Mouse (Mus musculus): Measurements from ENCODE around the gene Tarbp2. TPM values are rescaled to one million over a fixed set of nuclear protein-coding genes. Genes with fewer than 3 reads are reported as not detected.
A peak's percentile ranks its signal among the peaks of the same experiment; 100 is the strongest.

Gene Tarbp2
- polyA plus RNA-seq, 1 experiment, result 54.9 TPM

- WGBS, result 88% methylated on average over 3 of the region's 3 CpGs
- peaks cover 9% of the 10 kb centered on the region for H3K36me3 ChIP-seq (ENCODE audit: control insufficient read depth, insufficient read depth, low read length)
Observed at GRCm38 (mm10) chr15:102532106-102532900, 14.3 kb downstream of the Tarbp2 start.

GRCm38 (mm10) chr15:102533926-102534325 lies 15.9 kb downstream of the Tarbp2 start:
- 88% methylated on average over 7 of the region's 7 CpGs for WGBS
- Histone ChIP-seq H3K4me3 (ENCODE audit: insufficient read depth, low read depth, low read length) (no peak overlapping the region), H3K36me3 (ENCODE audit: control insufficient read depth, insufficient read depth, low read length) (peaks cover 12% of the 10 kb centered on the region), H3K4me1 (ENCODE audit: control insufficient read depth, insufficient read depth, low read length) (no peaks in the 10 kb centered on the region), H3K27me3 (replicated peaks; ENCODE audit: control insufficient read depth, insufficient read depth, low read length) (no peaks in the 10 kb centered on the region), H3K27ac (ENCODE audit: insufficient read depth, low read depth, low read length) (no peak overlapping the region)
- no peak for TF ChIP-seq POLR2A (IDR thresholded peaks at IDR 0.05; ENCODE audit: low read depth, low read length)
- TF ChIP-seq CTCF (conservative IDR thresholded peaks at IDR 0.05; ENCODE audit: insufficient read depth, insufficient read length, low read depth, low read length), result no peak
- DNase-seq, result no peak

More at GRCm38 (mm10) chr15:102532106-102532900, 14.3 kb downstream of the Tarbp2 start:
- no peak for DNase-seq
- no peaks in the 10 kb centered on the region for H3K27me3 ChIP-seq (replicated peaks; ENCODE audit: control insufficient read depth, insufficient read depth, low read length)
- no peaks in the 10 kb centered on the region for H3K4me1 ChIP-seq (ENCODE audit: control insufficient read depth, insufficient read depth, low read length)
- H3K4me3 ChIP-seq (ENCODE audit: insufficient read depth, low read depth, low read length), result no peak overlapping the region
- TF ChIP-seq POLR2A (IDR thresholded peaks at IDR 0.05; ENCODE audit: low read depth, low read length) (no peak), CTCF (conservative IDR thresholded peaks at IDR 0.05; ENCODE audit: insufficient read depth, insufficient read length, low read depth, low read length) (no peak)
- H3K27ac ChIP-seq (ENCODE audit: insufficient read depth, low read depth, low read length), result no peak overlapping the region

- TF ChIP-seq CTCF (conservative IDR thresholded peaks at IDR 0.05; ENCODE audit: insufficient read depth, insufficient read length, low read depth, low read length), result no peak
- no peak for TF ChIP-seq POLR2A (IDR thresholded peaks at IDR 0.05; ENCODE audit: low read depth, low read length)
- H3K4me3 ChIP-seq (ENCODE audit: insufficient read depth, low read depth, low read length), result no peak overlapping the region
- no peak for DNase-seq
- H3K27me3 ChIP-seq (replicated peaks; ENCODE audit: control insufficient read depth, insufficient read depth, low read length), result no peaks in the 10 kb centered on the region
- H3K27ac ChIP-seq (ENCODE audit: insufficient read depth, low read depth, low read length), result no peak overlapping the region
- WGBS, result 91% methylated on average over 4 of the region's 4 CpGs
- H3K4me1 ChIP-seq (ENCODE audit: control insufficient read depth, insufficient read depth, low read length), result no peaks in the 10 kb centered on the region
- H3K36me3 ChIP-seq (ENCODE audit: control insufficient read depth, insufficient read depth, low read length), result peaks cover 4% of the 10 kb centered on the region; the same call in 1 of the 2 replicates
Observed at GRCm38 (mm10) chr15:102544801-102545200, 26.8 kb downstream of the Tarbp2 start.

- Histone ChIP-seq H3K4me1 (ENCODE audit: control insufficient read depth, insufficient read depth, low read length) (no peaks in the 10 kb centered on the region), H3K27me3 (replicated peaks; ENCODE audit: control insufficient read depth, insufficient read depth, low read length) (no peaks in the 10 kb centered on the region), H3K4me3 (ENCODE audit: insufficient read depth, low read depth, low read length) (no peak overlapping the region), H3K36me3 (ENCODE audit: control insufficient read depth, insufficient read depth, low read length) (peaks cover 1% of the 10 kb centered on the region; the same call in 1 of the 2 replicates), H3K27ac (ENCODE audit: insufficient read depth, low read depth, low read length) (no peak overlapping the region)
- DNase-seq, result no peak
- WGBS, result 96% methylated on average over 3 of the region's 3 CpGs
- no peak for TF ChIP-seq POLR2A (IDR thresholded peaks at IDR 0.05; ENCODE audit: low read depth, low read length)
- no peak for TF ChIP-seq CTCF (conservative IDR thresholded peaks at IDR 0.05; ENCODE audit: insufficient read depth, insufficient read length, low read depth, low read length)
Observed at GRCm38 (mm10) chr15:102546246-102546645, 28.3 kb downstream of the Tarbp2 start.

GRCm38 (mm10) chr15:102546677-102547427 lies 28.9 kb downstream of the Tarbp2 start:
- Histone ChIP-seq H3K27ac (ENCODE audit: insufficient read depth, low read depth, low read length) (no peak overlapping the region), H3K4me3 (ENCODE audit: insufficient read depth, low read depth, low read length) (no peak overlapping the region), H3K4me1 (ENCODE audit: control insufficient read depth, insufficient read depth, low read length) (no peaks in the 10 kb centered on the region), H3K27me3 (replicated peaks; ENCODE audit: control insufficient read depth, insufficient read depth, low read length) (no peaks in the 10 kb centered on the region), H3K36me3 (ENCODE audit: control insufficient read depth, insufficient read depth, low read length) (peaks cover 1% of the 10 kb centered on the region; the same call in 1 of the 2 replicates)
- DNase-seq, result peak; percentile 60
- 67% methylated on average over 3 of the region's 3 CpGs for WGBS
- TF ChIP-seq POLR2A (IDR thresholded peaks at IDR 0.05; ENCODE audit: low read depth, low read length), result no peak
- no peak for TF ChIP-seq CTCF (conservative IDR thresholded peaks at IDR 0.05; ENCODE audit: insufficient read depth, insufficient read length, low read depth, low read length)

- peak; percentile 52 for DNase-seq
- TF ChIP-seq POLR2A (IDR thresholded peaks at IDR 0.05; ENCODE audit: low read depth, low read length) (no peak), CTCF (conservative IDR thresholded peaks at IDR 0.05; ENCODE audit: insufficient read depth, insufficient read length, low read depth, low read length) (no peak)
- WGBS, result 72% methylated on average over 3 of the region's 3 CpGs
- peaks cover 1% of the 10 kb centered on the region; the same call in 1 of the 2 replicates for H3K36me3 ChIP-seq (ENCODE audit: control insufficient read depth, insufficient read depth, low read length)
- no peak overlapping the region for H3K4me3 ChIP-seq (ENCODE audit: insufficient read depth, low read depth, low read length)
- H3K27ac ChIP-seq (ENCODE audit: insufficient read depth, low read depth, low read length), result no peak overlapping the region
- H3K4me1 ChIP-seq (ENCODE audit: control insufficient read depth, insufficient read depth, low read length), result no peaks in the 10 kb centered on the region
- no peaks in the 10 kb centered on the region for H3K27me3 ChIP-seq (replicated peaks; ENCODE audit: control insufficient read depth, insufficient read depth, low read length)
Observed at GRCm38 (mm10) chr15:102547478-102547877, 29.5 kb downstream of the Tarbp2 start.

- TF ChIP-seq POLR2A (IDR thresholded peaks at IDR 0.05; ENCODE audit: low read depth, low read length) (no peak), CTCF (conservative IDR thresholded peaks at IDR 0.05; ENCODE audit: insufficient read depth, insufficient read length, low read depth, low read length) (no peak)
- Histone ChIP-seq H3K4me1 (ENCODE audit: control insufficient read depth, insufficient read depth, low read length) (no peaks in the 10 kb centered on the region), H3K36me3 (ENCODE audit: control insufficient read depth, insufficient read depth, low read length) (peaks cover 6% of the 10 kb centered on the region; the same call in 1 of the 2 replicates), H3K27ac (ENCODE audit: insufficient read depth, low read depth, low read length) (no peak overlapping the region), H3K4me3 (ENCODE audit: insufficient read depth, low read depth, low read length) (no peak overlapping the region), H3K27me3 (replicated peaks; ENCODE audit: control insufficient read depth, insufficient read depth, low read length) (no peaks in the 10 kb centered on the region)
- 98% methylated on average over 5 of the region's 5 CpGs for WGBS
- no peak for DNase-seq
Observed at GRCm38 (mm10) chr15:102552599-102552998, 34.6 kb downstream of the Tarbp2 start.
